Mouse (Mus musculus): ENCODE measurements around the gene Ccser2. TPM values are rescaled to one million over a fixed set of nuclear protein-coding genes. Genes with fewer than 3 reads are reported as not detected.

The Ccser2 gene
- polyA plus RNA-seq, 1 experiment from 2014 or later = 32.3 TPM

DNA sequence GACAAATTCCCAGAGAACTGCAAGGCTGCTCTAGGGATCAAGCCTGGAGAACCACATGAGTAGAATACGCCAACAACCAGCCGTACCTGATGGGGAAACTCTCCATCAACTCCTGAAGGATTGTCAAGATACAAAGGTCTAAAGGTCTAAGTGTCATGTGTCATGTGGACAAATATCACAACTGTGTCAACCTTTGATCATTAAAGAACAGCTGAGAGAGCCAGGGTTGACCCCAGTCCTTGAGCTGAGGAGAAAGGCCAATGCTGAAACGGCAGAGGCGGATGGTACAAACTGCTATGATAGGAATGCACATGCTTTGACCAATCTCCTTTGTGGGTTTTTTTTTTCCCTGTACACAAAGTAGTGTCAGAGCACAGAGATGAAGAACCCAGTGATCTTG lies 2.6 kb upstream of the Ccser2 start:
- H3K9me3 ChIP-seq = no peaks in the 10 kb centered on the region
- no peak overlapping the region for H3K4me2 ChIP-seq
- H3K27me3 ChIP-seq = no peaks in the 10 kb centered on the region
- no peaks in the 10 kb centered on the region for H3K36me3 ChIP-seq
- no peak overlapping the region for H3K9ac ChIP-seq (replicated peaks)
- ATAC-seq (ENCODE audit: insufficient number of reproducible peaks, insufficient read depth, low FRiP score, low TSS enrichment, low read depth) = no peak
- H3K27ac ChIP-seq = no peak overlapping the region
- 86% methylated on average over 4 of the region's 4 CpGs for WGBS
- peaks cover 4% of the 10 kb centered on the region; the same call in 1 of the 2 replicates for H3K4me1 ChIP-seq (replicated peaks)
- no peak overlapping the region for H3K4me3 ChIP-seq (replicated peaks)

DNA sequence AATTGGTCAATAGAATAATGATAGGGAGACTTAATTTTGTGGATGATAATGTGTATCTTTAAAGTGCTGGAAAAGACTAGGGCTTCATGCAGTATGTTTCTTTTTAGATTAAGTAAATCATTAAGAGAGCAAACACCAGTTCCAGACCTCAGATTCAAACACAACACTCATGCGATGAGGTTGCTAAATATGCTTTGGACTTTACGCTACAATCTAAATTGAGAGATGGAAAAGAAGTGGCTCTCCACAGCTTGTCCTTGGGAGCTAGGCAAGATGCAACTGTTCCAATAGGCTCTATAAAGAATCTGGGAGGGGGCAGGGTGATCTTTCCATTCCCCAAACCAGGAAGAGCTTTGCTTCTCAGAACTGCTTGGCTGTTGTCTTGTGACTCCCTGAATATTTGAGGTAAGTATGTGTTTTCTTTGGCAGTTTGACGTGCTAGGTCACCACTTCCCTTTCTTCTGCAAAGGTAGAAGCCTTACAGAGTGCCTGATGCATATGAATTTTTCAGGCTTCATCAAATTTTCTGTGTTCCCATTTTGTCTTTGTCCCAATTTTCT lies 1.4 kb upstream of the Ccser2 start:
- Histone ChIP-seq H3K9me3 (no peaks in the 10 kb centered on the region), H3K4me2 (no peak overlapping the region), H3K4me1 (replicated peaks) (peaks cover 4% of the 10 kb centered on the region; the same call in 1 of the 2 replicates), H3K4me3 (replicated peaks) (no peak overlapping the region), H3K27ac (no peak overlapping the region), H3K36me3 (no peaks in the 10 kb centered on the region), H3K27me3 (no peaks in the 10 kb centered on the region), H3K9ac (replicated peaks) (no peak overlapping the region)
- ATAC-seq (ENCODE audit: insufficient number of reproducible peaks, insufficient read depth, low FRiP score, low TSS enrichment, low read depth) = no peak
- WGBS = 88% methylated on average over 3 of the region's 3 CpGs

DNA sequence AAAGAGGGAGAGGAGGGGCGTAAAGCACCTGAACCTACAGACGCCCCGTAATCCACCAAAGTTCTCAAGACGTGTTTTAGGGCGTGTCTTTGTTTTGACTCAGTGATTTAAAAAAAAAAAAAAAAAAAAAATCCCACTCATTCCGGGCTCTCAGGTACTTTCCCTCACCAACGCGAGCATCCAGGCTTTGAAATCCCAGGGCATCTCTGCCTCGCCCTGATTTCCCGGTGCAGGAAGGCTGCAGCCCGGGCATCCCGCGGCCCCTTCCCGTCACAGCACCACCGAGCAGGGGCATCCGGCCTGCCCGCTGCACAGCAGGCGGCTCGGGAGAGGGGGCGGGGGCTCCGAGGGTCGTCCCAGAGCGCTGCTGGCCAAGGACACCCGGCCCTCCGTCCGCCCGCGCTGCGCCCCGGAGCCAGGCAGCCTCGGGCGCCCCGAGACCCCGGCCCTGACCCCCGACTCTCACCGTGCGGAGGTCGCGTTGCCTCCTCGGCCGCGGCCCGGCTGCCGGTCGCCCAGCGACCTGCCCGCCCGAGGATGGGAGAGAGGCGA lies 425 bp downstream of the Ccser2 start:
- peak; percentile 74 for ATAC-seq (ENCODE audit: insufficient number of reproducible peaks, insufficient read depth, low FRiP score, low TSS enrichment, low read depth)
- peak overlapping the region; percentile 86 for H3K27ac ChIP-seq
- peak overlapping the region; percentile 86 for H3K9ac ChIP-seq (replicated peaks)
- no peaks in the 10 kb centered on the region for H3K36me3 ChIP-seq
- H3K4me2 ChIP-seq = peak overlapping the region; percentile 58
- no peaks in the 10 kb centered on the region for H3K27me3 ChIP-seq
- WGBS = 1% methylated on average over 48 of the region's 49 CpGs
- peaks cover 4% of the 10 kb centered on the region; the same call in 1 of the 2 replicates for H3K4me1 ChIP-seq (replicated peaks)
- peak overlapping the region; percentile 92 for H3K4me3 ChIP-seq (replicated peaks)
- H3K9me3 ChIP-seq = no peaks in the 10 kb centered on the region

DNA sequence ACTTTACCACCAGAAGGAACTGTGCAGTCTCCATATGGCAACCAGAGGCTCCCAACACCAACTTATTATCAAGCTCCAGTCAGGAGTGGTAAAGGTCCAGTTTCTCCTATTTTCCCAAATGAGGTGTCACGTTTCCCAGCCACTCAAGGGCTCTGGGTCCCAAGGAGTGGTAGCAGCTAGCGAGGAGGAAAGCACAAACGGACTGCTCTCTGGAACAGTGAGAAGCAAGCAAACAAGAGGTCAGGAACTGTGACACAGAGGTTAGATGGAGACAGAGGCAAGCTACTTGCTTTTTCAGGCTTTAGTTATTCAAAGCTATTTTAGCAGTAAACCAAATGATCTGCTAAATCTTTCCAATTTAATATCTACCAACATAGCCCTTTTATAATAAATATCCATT lies 3.2 kb downstream of the Ccser2 start:
- H3K4me1 ChIP-seq (replicated peaks) = peaks cover 4% of the 10 kb centered on the region; the same call in 1 of the 2 replicates
- 13% methylated on average over 3 of the region's 3 CpGs for WGBS
- no peak for ATAC-seq (ENCODE audit: insufficient number of reproducible peaks, insufficient read depth, low FRiP score, low TSS enrichment, low read depth)
- H3K27me3 ChIP-seq = no peaks in the 10 kb centered on the region
- no peak overlapping the region for H3K4me2 ChIP-seq
- H3K36me3 ChIP-seq = no peaks in the 10 kb centered on the region
- 0 out of 2 replicates have a peak overlapping the region, but pooled peaks have one; percentile 9 for H3K27ac ChIP-seq
- H3K9me3 ChIP-seq = no peaks in the 10 kb centered on the region
- no peak overlapping the region for H3K4me3 ChIP-seq (replicated peaks)
- H3K9ac ChIP-seq (replicated peaks) = no peak overlapping the region

DNA sequence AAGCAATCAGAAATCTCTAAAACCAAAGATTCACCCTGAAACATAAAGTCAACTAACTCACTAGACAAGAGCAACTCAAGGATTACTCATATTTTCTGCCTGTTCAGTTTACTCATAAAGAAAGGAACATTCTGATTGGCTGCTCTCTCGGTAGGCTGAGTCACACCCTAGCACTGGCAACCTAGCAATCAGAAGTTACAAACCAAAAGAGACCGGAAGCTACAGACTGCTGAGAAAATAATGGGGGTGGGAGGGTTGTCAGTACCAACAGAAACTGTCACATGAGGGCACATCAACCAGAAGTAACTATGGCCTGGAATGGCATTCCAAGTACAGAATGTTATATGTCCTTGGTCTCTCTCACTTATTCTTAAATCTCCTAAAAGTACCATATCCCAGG lies 6.1 kb downstream of the Ccser2 start:
- no peak overlapping the region for H3K27ac ChIP-seq
- no peak overlapping the region for H3K4me3 ChIP-seq (replicated peaks)
- no peak overlapping the region for H3K4me2 ChIP-seq
- H3K36me3 ChIP-seq = no peaks in the 10 kb centered on the region
- H3K9me3 ChIP-seq = no peaks in the 10 kb centered on the region
- no peak for ATAC-seq (ENCODE audit: insufficient number of reproducible peaks, insufficient read depth, low FRiP score, low TSS enrichment, low read depth)
- WGBS = 92% methylated on average over 2 of the region's 2 CpGs
- H3K27me3 ChIP-seq = no peaks in the 10 kb centered on the region
- H3K4me1 ChIP-seq (replicated peaks) = peaks cover under 1% of the 10 kb centered on the region; the same call in 1 of the 2 replicates
- H3K9ac ChIP-seq (replicated peaks) = no peak overlapping the region

DNA sequence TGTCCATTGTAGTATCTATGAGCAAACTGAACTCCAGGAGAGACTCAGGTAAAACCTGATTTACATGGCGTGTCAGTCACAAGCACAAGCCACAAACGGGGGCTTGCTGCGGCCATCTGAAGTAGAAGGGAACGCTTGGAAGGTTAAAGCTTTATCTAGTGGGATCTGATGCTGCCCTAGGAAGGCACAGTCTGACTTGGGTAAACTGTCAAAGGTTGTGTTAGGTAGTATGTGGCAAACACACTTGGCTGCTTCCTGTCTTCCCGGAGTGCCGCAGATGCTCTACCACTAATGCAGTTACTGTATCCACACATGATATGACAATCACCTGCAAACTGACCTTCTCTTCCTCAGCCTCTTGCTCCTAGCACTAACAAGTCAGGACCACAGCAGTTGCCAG lies 10.9 kb downstream of the Ccser2 start:
- ATAC-seq (ENCODE audit: insufficient number of reproducible peaks, insufficient read depth, low FRiP score, low TSS enrichment, low read depth) = no peak
- no peaks in the 10 kb centered on the region for H3K9me3 ChIP-seq
- no peak overlapping the region for H3K4me2 ChIP-seq
- no peak overlapping the region for H3K9ac ChIP-seq (replicated peaks)
- no peak overlapping the region for H3K4me3 ChIP-seq (replicated peaks)
- no peaks in the 10 kb centered on the region for H3K27me3 ChIP-seq
- no peaks in the 10 kb centered on the region for H3K4me1 ChIP-seq (replicated peaks)
- H3K36me3 ChIP-seq = no peaks in the 10 kb centered on the region
- H3K27ac ChIP-seq = no peak overlapping the region
- WGBS = 89% methylated on average over 6 of the region's 6 CpGs

DNA sequence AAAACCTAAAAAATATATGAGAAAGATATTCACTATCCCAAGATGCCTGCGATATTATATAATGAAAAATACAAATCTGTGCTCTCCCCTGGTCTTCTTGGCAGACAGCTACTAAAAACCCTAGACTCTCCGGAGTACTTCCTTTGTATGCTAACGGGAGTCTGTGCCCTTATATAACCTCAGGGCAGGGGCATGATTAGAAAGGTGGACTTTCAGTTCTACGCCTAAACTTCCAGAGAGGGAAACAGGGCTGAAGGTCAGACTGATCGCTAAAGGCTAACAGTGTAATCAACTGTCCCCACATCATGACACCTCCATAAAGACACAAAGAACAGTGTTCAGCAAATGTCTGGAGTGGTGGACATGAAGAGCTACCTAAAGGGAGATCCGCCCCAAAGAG lies 11.3 kb downstream of the Ccser2 start:
- H3K4me2 ChIP-seq = no peak overlapping the region
- H3K27me3 ChIP-seq = no peaks in the 10 kb centered on the region
- no peak overlapping the region for H3K9ac ChIP-seq (replicated peaks)
- no peak for ATAC-seq (ENCODE audit: insufficient number of reproducible peaks, insufficient read depth, low FRiP score, low TSS enrichment, low read depth)
- no peak overlapping the region for H3K27ac ChIP-seq
- no peaks in the 10 kb centered on the region for H3K36me3 ChIP-seq
- no peaks in the 10 kb centered on the region for H3K4me1 ChIP-seq (replicated peaks)
- no peaks in the 10 kb centered on the region for H3K9me3 ChIP-seq
- no peak overlapping the region for H3K4me3 ChIP-seq (replicated peaks)
- WGBS = 68% methylated on average over 6 of the region's 6 CpGs

DNA sequence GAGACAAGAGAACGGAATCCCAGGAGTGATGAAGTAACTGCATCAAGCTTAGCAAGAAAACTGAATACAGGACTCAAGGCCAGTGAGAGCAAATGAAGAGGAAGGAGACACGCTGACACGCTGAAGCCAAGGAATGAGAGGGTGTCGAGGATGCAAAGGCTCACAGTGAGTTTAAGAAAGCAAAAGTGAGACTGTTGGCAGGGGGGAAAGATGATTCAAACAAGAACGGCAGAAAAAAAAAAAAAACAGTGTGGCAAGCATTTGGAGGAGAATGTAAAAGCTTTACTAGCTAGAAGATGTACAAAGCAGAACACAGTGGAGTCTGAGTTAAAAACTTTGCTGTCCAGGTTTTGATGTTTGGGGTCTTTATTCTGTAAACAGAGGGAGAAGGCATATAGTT lies 11.9 kb downstream of the Ccser2 start:
- Histone ChIP-seq H3K9ac (replicated peaks) (no peak overlapping the region), H3K4me3 (replicated peaks) (no peak overlapping the region), H3K36me3 (no peaks in the 10 kb centered on the region), H3K27me3 (no peaks in the 10 kb centered on the region), H3K4me1 (replicated peaks) (no peaks in the 10 kb centered on the region), H3K27ac (no peak overlapping the region), H3K4me2 (no peak overlapping the region), H3K9me3 (no peaks in the 10 kb centered on the region)
- WGBS = 60% methylated on average over 5 of the region's 5 CpGs
- ATAC-seq (ENCODE audit: insufficient number of reproducible peaks, insufficient read depth, low FRiP score, low TSS enrichment, low read depth) = no peak

DNA sequence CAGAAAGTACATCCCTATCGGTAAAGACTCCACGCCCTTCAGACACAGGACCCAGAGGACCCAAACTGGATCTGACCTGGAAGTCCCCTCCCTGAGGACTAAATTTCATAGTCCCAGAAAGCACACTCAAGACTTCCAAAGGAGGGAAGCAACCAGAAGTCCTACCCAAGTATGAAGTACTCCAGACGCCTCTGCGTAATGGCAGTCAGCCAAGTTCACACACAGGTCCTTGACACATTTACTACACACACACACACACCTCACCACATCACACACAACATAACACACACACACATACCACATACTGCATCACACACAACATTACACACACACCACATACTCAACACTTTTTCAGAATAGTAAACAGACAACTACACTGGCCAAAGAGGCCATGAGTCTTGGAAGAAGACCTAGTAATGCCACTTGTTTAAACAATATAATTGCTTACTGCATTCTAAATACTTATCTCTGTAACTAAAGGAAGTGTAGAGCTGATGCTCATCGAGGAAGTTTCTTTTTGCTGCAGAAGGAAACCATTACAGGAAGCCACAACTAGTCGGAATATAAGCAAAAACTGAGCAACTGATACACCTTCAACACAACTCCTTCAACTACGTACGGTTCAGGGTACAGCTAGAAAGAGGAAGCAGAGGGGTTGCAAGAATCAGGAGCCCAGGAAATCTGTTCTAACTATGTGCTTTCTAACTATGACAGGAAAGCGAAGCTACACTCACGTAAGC lies 15.7 kb downstream of the Ccser2 start:
- Histone ChIP-seq H3K9ac (replicated peaks) (no peak overlapping the region), H3K27me3 (no peaks in the 10 kb centered on the region), H3K4me2 (no peak overlapping the region), H3K27ac (no peak overlapping the region), H3K4me3 (replicated peaks) (no peak overlapping the region), H3K36me3 (no peaks in the 10 kb centered on the region), H3K4me1 (replicated peaks) (no peaks in the 10 kb centered on the region), H3K9me3 (no peaks in the 10 kb centered on the region)
- ATAC-seq (ENCODE audit: insufficient number of reproducible peaks, insufficient read depth, low FRiP score, low TSS enrichment, low read depth) = no peak
- WGBS = 89% methylated on average over 10 of the region's 10 CpGs

DNA sequence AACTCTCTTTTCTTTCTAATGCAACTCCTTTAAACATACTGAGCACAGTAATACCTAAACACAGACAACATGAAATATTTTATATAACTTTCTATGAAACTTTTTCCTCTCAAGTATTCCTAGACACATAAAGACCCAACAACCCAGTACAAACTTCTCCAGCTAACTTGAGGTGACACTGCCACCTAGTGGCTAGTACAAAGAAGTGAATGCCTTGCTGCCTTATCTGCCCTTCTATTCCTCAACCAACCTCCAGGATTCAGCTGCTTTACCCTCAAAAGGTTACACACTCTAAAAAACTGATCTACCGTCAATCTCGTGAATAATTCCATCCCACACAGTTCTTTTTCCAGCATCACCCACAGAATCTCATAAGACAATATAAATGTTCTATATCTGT lies 16.4 kb downstream of the Ccser2 start:
- Histone ChIP-seq H3K4me1 (replicated peaks) (no peaks in the 10 kb centered on the region), H3K27ac (no peak overlapping the region), H3K4me2 (no peak overlapping the region), H3K36me3 (no peaks in the 10 kb centered on the region), H3K27me3 (no peaks in the 10 kb centered on the region), H3K4me3 (replicated peaks) (no peak overlapping the region), H3K9me3 (no peaks in the 10 kb centered on the region), H3K9ac (replicated peaks) (no peak overlapping the region)
- ATAC-seq (ENCODE audit: insufficient number of reproducible peaks, insufficient read depth, low FRiP score, low TSS enrichment, low read depth) = no peak
- WGBS = 43% methylated on average over 2 of the region's 2 CpGs

DNA sequence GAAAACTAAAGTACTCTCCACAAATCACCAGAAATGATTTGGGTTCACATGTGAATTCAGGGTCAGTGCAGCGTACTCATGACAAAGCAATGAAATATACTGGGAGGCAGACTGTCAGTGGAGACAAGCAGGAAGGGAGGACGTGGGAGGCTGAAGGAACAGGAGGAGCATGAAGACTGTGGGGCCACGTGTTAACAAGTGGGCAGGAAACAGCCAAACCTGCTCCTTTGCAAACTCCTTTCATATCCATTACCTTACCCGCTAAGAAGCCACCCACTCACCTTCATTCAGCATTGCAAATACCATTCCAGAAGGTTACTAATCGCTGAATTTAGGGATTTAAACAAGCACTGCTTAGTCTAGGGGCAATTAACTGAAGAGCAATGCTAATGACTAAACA lies 25.9 kb downstream of the Ccser2 start:
- Histone ChIP-seq H3K27ac (no peak overlapping the region), H3K4me1 (replicated peaks) (no peaks in the 10 kb centered on the region), H3K36me3 (peaks cover 23% of the 10 kb centered on the region), H3K4me2 (no peak overlapping the region), H3K27me3 (no peaks in the 10 kb centered on the region), H3K4me3 (replicated peaks) (no peak overlapping the region), H3K9ac (replicated peaks) (no peak overlapping the region), H3K9me3 (no peaks in the 10 kb centered on the region)
- WGBS = 58% methylated on average over 5 of the region's 5 CpGs
- ATAC-seq (ENCODE audit: insufficient number of reproducible peaks, insufficient read depth, low FRiP score, low TSS enrichment, low read depth) = no peak

Data from limb, embryonic 12.5 days (tissue).